Mouse (Mus musculus): ENCODE measurements around the gene Olfr235. TPM values are rescaled to one million over a fixed set of nuclear protein-coding genes. Genes with fewer than 3 reads are reported as not detected.
"Not testable (repeated sequence)": the region's sequence is repeated elsewhere in the genome, so short reads cannot be mapped to it uniquely, and the experiment has no call there.

Olfr235 gene
- polyA plus RNA-seq (2015; fragmentation: Nextera tagmentation; extraction: Ambion mirVana): not detected in 2 replicates

DNA sequence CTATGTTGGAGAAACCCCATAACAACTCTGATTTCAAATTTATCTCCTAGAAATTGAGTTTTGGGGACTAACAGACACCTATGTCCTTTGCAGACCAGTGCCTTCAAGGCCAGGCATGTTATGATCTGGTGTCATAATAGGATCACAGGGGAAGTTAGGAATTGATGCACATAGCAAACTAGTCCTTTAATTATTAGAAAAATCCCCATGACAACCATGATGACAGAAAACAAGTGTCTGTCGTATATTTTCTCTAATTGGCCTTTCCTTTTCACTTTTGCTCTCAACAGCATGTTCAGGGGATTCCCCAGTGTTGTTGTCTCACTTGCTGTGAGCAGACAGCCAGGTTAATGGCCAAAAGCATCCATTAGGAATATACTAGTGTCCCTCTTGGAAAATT, at the start of gene Olfr235:
Gene Olfr235, plus strand, starts transcription at position 301 of the 400 bp plus-strand sequence.
- H3K27ac ChIP-seq: no peak within 1 kb of the TSS
- TF ChIP-seq CTCF (IDR thresholded peaks at IDR 0.05; ENCODE audit: low read depth): no peak
- H3K4me3 ChIP-seq (replicated peaks; ENCODE audit: low read depth, low read length): no peak within 1 kb of the TSS
- no peaks in the 10 kb centered on the region for H3K36me3 ChIP-seq (ENCODE audit: insufficient read depth, low read length)
- no peak within 1 kb of the TSS for H3K9ac ChIP-seq (ENCODE audit: low read depth, low read length)
- DNase-seq (ENCODE audit: low spot score) (no peak), ATAC-seq (replicated peaks; ENCODE audit: low FRiP score, low read depth) (no peak)
- no peaks in the 10 kb centered on the region for H3K4me1 ChIP-seq (replicated peaks; ENCODE audit: insufficient read depth, low read length)
- no peaks in the 10 kb centered on the region for H3K9me3 ChIP-seq (replicated peaks; ENCODE audit: low read length)
- H3K27me3 ChIP-seq (ENCODE audit: insufficient read depth, low read length): no peaks in the 10 kb centered on the region
- no peak within 1 kb of the TSS for H3K4me2 ChIP-seq (ENCODE audit: low read length)
- WGBS: 55% methylated on average over 1 of the region's 1 CpGs

DNA sequence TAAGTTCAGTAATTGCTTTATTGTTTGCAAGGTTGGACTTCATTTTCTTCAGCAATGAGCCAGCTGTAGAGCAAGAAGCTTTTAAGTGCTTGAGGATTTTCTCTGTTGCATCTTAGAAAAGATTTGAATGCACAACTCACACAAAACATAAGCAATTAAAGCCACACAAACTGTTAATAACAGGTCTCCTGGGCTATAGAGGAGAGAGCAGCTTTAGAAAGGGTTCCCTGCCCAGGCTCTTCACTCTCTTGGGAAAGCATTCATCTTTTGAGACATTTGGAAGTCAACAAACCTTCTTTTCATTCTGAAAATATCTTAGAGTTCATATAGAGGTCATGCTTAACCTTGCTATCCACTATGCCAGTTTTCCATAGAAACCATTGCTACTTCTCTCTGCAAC, 28.3 kb upstream of the Olfr235 start, which contains the start of gene Olfr1432:
Gene Olfr1432, minus strand, starts transcription at position 101 of the 400 bp plus-strand sequence.
- not testable (repeated sequence) for H3K4me2 ChIP-seq (ENCODE audit: low read length); H3K36me3 ChIP-seq (ENCODE audit: insufficient read depth, low read length); H3K4me3 ChIP-seq (replicated peaks; ENCODE audit: low read depth, low read length); H3K9ac ChIP-seq (ENCODE audit: low read depth, low read length); ATAC-seq (replicated peaks; ENCODE audit: low FRiP score, low read depth); H3K4me1 ChIP-seq (replicated peaks; ENCODE audit: insufficient read depth, low read length); H3K9me3 ChIP-seq (replicated peaks; ENCODE audit: low read length); H3K27ac ChIP-seq; DNase-seq (ENCODE audit: low spot score); H3K27me3 ChIP-seq (ENCODE audit: insufficient read depth, low read length)

DNA sequence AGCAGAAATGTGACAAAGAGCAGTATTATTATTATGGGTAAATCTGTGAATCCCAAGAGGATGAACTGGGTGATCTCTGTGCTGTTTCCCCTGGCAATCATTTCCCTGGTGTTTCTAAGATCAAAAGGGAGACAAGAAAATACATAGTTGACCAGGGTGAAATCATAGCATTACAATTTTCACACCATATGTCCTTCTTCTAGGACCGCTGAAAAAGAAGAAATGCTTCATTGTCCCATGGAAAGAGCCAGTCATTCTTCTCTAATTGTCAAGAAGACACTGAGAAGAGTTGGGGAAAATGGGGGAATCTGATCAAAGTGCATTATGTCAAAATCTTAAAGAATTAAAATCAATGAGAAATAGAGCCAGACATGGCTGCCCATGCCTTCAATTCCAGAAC, 19.3 kb upstream of the Olfr235 start, which contains the start of gene Olfr262:
Gene Olfr262, minus strand, starts transcription at position 101 of the 400 bp plus-strand sequence.
- ATAC-seq (replicated peaks; ENCODE audit: low FRiP score, low read depth) (no peak), DNase-seq (ENCODE audit: low spot score) (no peak)
- 83% methylated on average over 1 of the region's 1 CpGs for WGBS
- no peak within 1 kb of the TSS for H3K4me3 ChIP-seq (replicated peaks; ENCODE audit: low read depth, low read length)
- H3K9me3 ChIP-seq (replicated peaks; ENCODE audit: low read length): no peaks in the 10 kb centered on the region
- no peak within 1 kb of the TSS for H3K9ac ChIP-seq (ENCODE audit: low read depth, low read length)
- no peaks in the 10 kb centered on the region for H3K27me3 ChIP-seq (ENCODE audit: insufficient read depth, low read length)
- TF ChIP-seq CTCF (IDR thresholded peaks at IDR 0.05; ENCODE audit: low read depth): no peak
- no peaks in the 10 kb centered on the region for H3K36me3 ChIP-seq (ENCODE audit: insufficient read depth, low read length)
- H3K27ac ChIP-seq: no peak within 1 kb of the TSS
- no peaks in the 10 kb centered on the region for H3K4me1 ChIP-seq (replicated peaks; ENCODE audit: insufficient read depth, low read length)
- H3K4me2 ChIP-seq (ENCODE audit: low read length): no peak within 1 kb of the TSS

DNA sequence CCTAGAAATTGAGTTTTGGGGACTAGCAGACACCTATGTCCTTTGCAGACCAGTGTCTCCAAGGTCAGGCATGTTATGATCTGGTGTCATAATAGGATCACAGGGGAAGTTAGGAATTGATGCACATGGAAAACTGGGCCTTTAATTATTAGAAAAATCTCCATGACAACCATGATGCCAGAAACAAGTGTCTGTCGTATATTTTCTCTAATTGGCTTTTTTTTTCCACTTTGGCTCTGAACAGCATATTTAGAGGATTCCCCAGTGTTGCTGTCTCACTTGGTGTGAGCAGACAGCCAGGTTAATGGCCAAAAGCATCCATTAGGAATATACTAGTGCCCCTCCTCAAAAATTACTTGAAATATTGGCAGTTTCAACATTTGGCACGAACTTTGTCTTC, 18.7 kb downstream of the Olfr235 start, which contains the start of gene Olfr1434:
Gene Olfr1434, plus strand, starts transcription at position 301 of the 400 bp plus-strand sequence.
- Histone ChIP-seq H3K9me3 (replicated peaks; ENCODE audit: low read length) (no peaks in the 10 kb centered on the region), H3K27me3 (ENCODE audit: insufficient read depth, low read length) (no peaks in the 10 kb centered on the region), H3K9ac (ENCODE audit: low read depth, low read length) (no peak within 1 kb of the TSS), H3K36me3 (ENCODE audit: insufficient read depth, low read length) (no peaks in the 10 kb centered on the region), H3K4me2 (ENCODE audit: low read length) (no peak within 1 kb of the TSS), H3K4me1 (replicated peaks; ENCODE audit: insufficient read depth, low read length) (no peaks in the 10 kb centered on the region), H3K4me3 (replicated peaks; ENCODE audit: low read depth, low read length) (no peak within 1 kb of the TSS), H3K27ac (no peak within 1 kb of the TSS)
- WGBS: 57% methylated on average over 2 of the region's 2 CpGs
- no peak for DNase-seq (ENCODE audit: low spot score)
- no peak for TF ChIP-seq CTCF (IDR thresholded peaks at IDR 0.05; ENCODE audit: low read depth)
- ATAC-seq (replicated peaks; ENCODE audit: low FRiP score, low read depth): no peak

DNA sequence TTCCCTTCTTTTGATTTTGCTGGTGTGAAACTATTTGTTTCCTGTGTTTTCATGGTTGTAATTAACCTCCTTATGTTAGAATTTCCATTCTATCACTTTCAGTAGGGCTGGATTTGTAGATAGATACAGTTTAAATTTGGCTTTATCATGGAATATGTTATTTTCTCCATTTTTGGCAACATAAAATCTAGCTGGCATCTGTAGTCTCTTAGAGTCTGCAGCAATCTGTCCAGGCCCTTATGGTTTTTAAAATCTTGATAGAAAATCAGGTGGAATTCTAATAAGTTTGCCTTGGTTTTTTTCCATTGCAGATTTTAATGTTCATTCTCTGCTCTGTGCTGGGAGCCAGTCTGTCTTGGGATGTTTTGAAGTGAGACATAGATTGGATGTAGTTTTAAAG, 32.1 kb downstream of the Olfr235 start:
- no peak overlapping the region for H3K4me3 ChIP-seq (replicated peaks; ENCODE audit: low read depth, low read length)
- no peak overlapping the region for H3K9ac ChIP-seq (ENCODE audit: low read depth, low read length)
- no peak overlapping the region for H3K4me2 ChIP-seq (ENCODE audit: low read length)
- no peak for DNase-seq (ENCODE audit: low spot score)
- no peak for ATAC-seq (replicated peaks; ENCODE audit: low FRiP score, low read depth)
- H3K27me3 ChIP-seq (ENCODE audit: insufficient read depth, low read length): no peaks in the 10 kb centered on the region
- no peaks in the 10 kb centered on the region for H3K9me3 ChIP-seq (replicated peaks; ENCODE audit: low read length)
- H3K4me1 ChIP-seq (replicated peaks; ENCODE audit: insufficient read depth, low read length): no peaks in the 10 kb centered on the region
- TF ChIP-seq CTCF (IDR thresholded peaks at IDR 0.05; ENCODE audit: low read depth): no peak
- H3K27ac ChIP-seq: no peak overlapping the region
- H3K36me3 ChIP-seq (ENCODE audit: insufficient read depth, low read length): no peaks in the 10 kb centered on the region

DNA sequence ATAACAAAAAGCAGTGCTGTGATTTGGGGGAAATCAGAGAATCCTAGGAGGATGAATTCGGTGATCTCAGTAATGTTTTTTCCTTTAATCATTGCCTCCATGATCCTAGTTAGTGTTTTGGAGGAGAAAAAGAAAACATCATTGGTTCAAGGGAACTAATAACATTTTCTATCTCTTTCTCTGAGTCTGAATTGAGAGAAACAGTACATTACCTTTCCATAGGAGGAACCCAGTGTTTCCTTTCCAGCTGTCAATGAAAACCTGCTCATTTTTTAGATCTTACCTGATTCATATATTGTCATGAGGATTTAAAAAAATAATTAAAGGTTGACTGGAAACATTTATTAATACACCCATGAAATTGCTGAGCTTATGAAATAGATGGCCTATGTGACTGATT, 38.2 kb downstream of the Olfr235 start, which contains the start of gene Olfr1436:
Gene Olfr1436, minus strand, starts transcription at position 101 of the 400 bp plus-strand sequence.
- not testable (repeated sequence) for H3K4me2 ChIP-seq (ENCODE audit: low read length); DNase-seq (ENCODE audit: low spot score); H3K4me3 ChIP-seq (replicated peaks; ENCODE audit: low read depth, low read length); H3K9me3 ChIP-seq (replicated peaks; ENCODE audit: low read length); H3K27ac ChIP-seq; ATAC-seq (replicated peaks; ENCODE audit: low FRiP score, low read depth); H3K27me3 ChIP-seq (ENCODE audit: insufficient read depth, low read length); H3K36me3 ChIP-seq (ENCODE audit: insufficient read depth, low read length); H3K9ac ChIP-seq (ENCODE audit: low read depth, low read length); H3K4me1 ChIP-seq (replicated peaks; ENCODE audit: insufficient read depth, low read length)
- 75% methylated on average over 1 of the region's 1 CpGs for WGBS

Other genes starting within 250 kb of the Olfr235 start
- gene Olfr1423, start 219.7 kb upstream of the Olfr235 start, polyA plus RNA-seq (2015; fragmentation: Nextera tagmentation; extraction: Ambion mirVana): not detected in 2 replicates
- gene Olfr1424, start 198.3 kb upstream of the Olfr235 start, polyA plus RNA-seq (2015; fragmentation: Nextera tagmentation; extraction: Ambion mirVana): not detected in 2 replicates
- gene Olfr1425, start 183.3 kb upstream of the Olfr235 start, polyA plus RNA-seq (2015; fragmentation: Nextera tagmentation; extraction: Ambion mirVana): not detected in 2 replicates
- not detected in 2 replicates for gene Olfr1426, start 169.0 kb upstream of the Olfr235 start, polyA plus RNA-seq (2015; fragmentation: Nextera tagmentation; extraction: Ambion mirVana)
- gene Olfr1427, start 157.7 kb upstream of the Olfr235 start, polyA plus RNA-seq (2015; fragmentation: Nextera tagmentation; extraction: Ambion mirVana): not detected in 2 replicates
- gene Olfr1428, start 145.1 kb upstream of the Olfr235 start, polyA plus RNA-seq (2015; fragmentation: Nextera tagmentation; extraction: Ambion mirVana): not detected in 2 replicates
- not detected in 2 replicates for gene Olfr76, start 137.8 kb upstream of the Olfr235 start, polyA plus RNA-seq (2015; fragmentation: Nextera tagmentation; extraction: Ambion mirVana)
- gene Olfr1555-ps1, start 90.9 kb upstream of the Olfr235 start, polyA plus RNA-seq (2015; fragmentation: Nextera tagmentation; extraction: Ambion mirVana): not detected in 2 replicates
- gene Olfr1431, start 60.4 kb upstream of the Olfr235 start, polyA plus RNA-seq (2015; fragmentation: Nextera tagmentation; extraction: Ambion mirVana): not detected in 2 replicates
- gene Olfr1432, start 28.4 kb upstream of the Olfr235 start, polyA plus RNA-seq (2015; fragmentation: Nextera tagmentation; extraction: Ambion mirVana): not detected in 2 replicates
- not detected in 2 replicates for gene Olfr262, start 19.4 kb upstream of the Olfr235 start, polyA plus RNA-seq (2015; fragmentation: Nextera tagmentation; extraction: Ambion mirVana)
- not detected in 2 replicates for gene Olfr1434, start 18.8 kb downstream of the Olfr235 start, polyA plus RNA-seq (2015; fragmentation: Nextera tagmentation; extraction: Ambion mirVana)
- gene Olfr1436, start 38.1 kb downstream of the Olfr235 start, polyA plus RNA-seq (2015; fragmentation: Nextera tagmentation; extraction: Ambion mirVana): not detected in 2 replicates
- gene Olfr1437, start 64.1 kb downstream of the Olfr235 start, polyA plus RNA-seq (2015; fragmentation: Nextera tagmentation; extraction: Ambion mirVana): not detected in 2 replicates
- not detected in 2 replicates for gene Olfr1438-ps1, start 74.9 kb downstream of the Olfr235 start, polyA plus RNA-seq (2015; fragmentation: Nextera tagmentation; extraction: Ambion mirVana)
- not detected in 2 replicates for gene Olfr1440, start 126.2 kb downstream of the Olfr235 start, polyA plus RNA-seq (2015; fragmentation: Nextera tagmentation; extraction: Ambion mirVana)
- gene Olfr1441, start 156.4 kb downstream of the Olfr235 start, polyA plus RNA-seq (2015; fragmentation: Nextera tagmentation; extraction: Ambion mirVana): not detected in 2 replicates
- gene Pfpl, start 166.9 kb downstream of the Olfr235 start, polyA plus RNA-seq (2015; fragmentation: Nextera tagmentation; extraction: Ambion mirVana): not detected in 2 replicates
- 0.56 and 0.74 TPM in 2 replicates for gene Mpeg1, start 199.7 kb downstream of the Olfr235 start, polyA plus RNA-seq (2015; fragmentation: Nextera tagmentation; extraction: Ambion mirVana)
- 5.0 and 5.6 TPM in 2 replicates for gene Dtx4, start 240.4 kb downstream of the Olfr235 start, polyA plus RNA-seq (2015; fragmentation: Nextera tagmentation; extraction: Ambion mirVana)

All from kidney, postnatal 0 days (tissue).